Mouse (Mus musculus) adrenal gland, postnatal 14 days (tissue): ENCODE data around the gene Cars2. TPM values are rescaled to one million over a fixed set of nuclear protein-coding genes. Genes with fewer than 3 reads are reported as not detected.
A peak's percentile ranks its signal among the peaks of the same experiment; 100 is the strongest.
"Not testable (repeated sequence)": the region's sequence is repeated elsewhere in the genome, so short reads cannot be mapped to it uniquely, and the experiment has no call there.

Experiments used
- DNase-seq: peaks from one replicate; pipeline ENCODE4 v3.0.0; 2021; ENCODE audit warnings: mixed read lengths
- total RNA-seq: library from RNA; stranded (reverse); gene quantifications from 2 replicates; pipeline ENCODE4 v1.2.3, GENCODE M21; 2021

Cars2 gene
- total RNA-seq, 1 experiment from 2014 or later: 37.4 TPM

- no peak for DNase-seq
These were observed 75.2 kb downstream of the Cars2 start for GRCm38 (mm10) chr8:11475397-11475796.

GRCm38 (mm10) chr8:11473072-11473471 lies 77.5 kb downstream of the Cars2 start:
- peak; percentile 21 for DNase-seq

DNA sequence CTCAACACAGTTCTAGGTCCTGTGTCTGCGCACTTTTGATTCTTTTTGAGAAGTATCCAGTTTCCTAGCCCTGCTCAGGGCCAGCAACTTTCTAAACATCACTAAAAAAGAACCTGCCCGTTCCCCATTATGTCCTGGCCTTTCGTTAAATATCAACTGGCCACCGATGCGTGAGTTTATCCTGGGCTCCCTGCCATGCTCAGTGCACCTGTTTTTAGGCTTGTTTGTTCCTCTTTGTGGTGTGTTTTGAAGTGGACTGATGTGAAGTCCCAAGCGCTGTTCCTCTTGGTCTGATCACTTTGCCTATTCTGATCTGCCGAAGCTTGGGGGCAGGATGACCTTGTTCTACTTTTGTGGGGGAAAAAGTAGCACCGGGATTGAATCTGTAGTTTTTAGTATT lies 79.3 kb downstream of the Cars2 start:
- no peak for DNase-seq

- DNase-seq: no peak
These were observed 79.9 kb downstream of the Cars2 start for GRCm38 (mm10) chr8:11470694-11471093.

- DNase-seq: peak; percentile 48
These were observed 81.5 kb downstream of the Cars2 start for GRCm38 (mm10) chr8:11469095-11469494.

DNA sequence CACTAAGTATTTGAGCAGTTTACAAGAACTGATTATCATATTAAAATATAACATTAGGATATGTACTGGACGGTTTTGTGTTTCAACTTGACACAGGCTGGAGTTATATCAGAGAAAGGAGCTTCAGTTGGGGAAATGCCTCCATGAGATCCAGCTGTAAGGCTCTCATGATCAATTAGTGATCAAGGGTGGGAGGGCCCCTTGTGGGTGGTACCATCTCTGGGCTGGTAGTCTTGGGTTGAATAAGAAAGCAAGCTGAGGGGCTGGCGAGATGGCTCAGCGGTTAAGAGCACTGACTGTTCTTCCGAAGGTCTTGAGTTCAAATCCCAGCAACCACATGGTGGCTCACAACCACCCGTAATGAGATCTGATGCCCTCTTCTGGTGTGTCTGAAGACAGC lies 84.1 kb downstream of the Cars2 start:
- not testable (repeated sequence) for DNase-seq

DNA sequence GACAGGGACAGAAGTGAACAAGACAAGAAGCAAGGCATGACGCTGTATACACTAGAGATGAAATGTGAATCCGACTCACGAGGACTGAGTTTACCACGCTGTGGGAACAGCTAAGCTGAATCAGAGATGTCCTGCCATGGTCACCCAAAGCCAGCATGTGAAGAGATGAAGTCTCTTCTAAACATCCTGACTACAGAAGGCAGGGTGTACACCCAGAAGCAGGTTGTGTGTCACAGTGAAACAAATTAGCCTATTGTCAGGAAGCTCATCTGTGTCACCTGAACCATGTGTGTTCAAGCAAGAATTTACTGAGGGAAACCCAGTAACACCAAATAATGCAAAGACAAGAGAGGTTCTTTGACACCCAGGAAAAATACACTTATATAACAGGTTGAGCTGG lies 85.0 kb downstream of the Cars2 start:
- DNase-seq: no peak

- DNase-seq: no peak
These were observed 85.9 kb downstream of the Cars2 start for GRCm38 (mm10) chr8:11464707-11464964.

Other genes starting within 250 kb of the Cars2 start
- gene Col4a2, start 238.0 kb downstream of the Cars2 start, total RNA-seq: 341 and 356 TPM in 2 replicates
- gene Col4a1, start 238.0 kb downstream of the Cars2 start, total RNA-seq: 574 and 650 TPM in 2 replicates
- gene Rab20, start 72.1 kb downstream of the Cars2 start, total RNA-seq: 6.3 and 6.9 TPM in 2 replicates
- 61.8 and 67.6 TPM in 2 replicates for gene Naxd, start 53.3 kb downstream of the Cars2 start, total RNA-seq
- gene Ing1, start 4.8 kb upstream of the Cars2 start, total RNA-seq: 45.4 and 50.2 TPM in 2 replicates
- 57.2 and 61.8 TPM in 2 replicates for gene Ankrd10, start 85.0 kb upstream of the Cars2 start, total RNA-seq
- not detected in 2 replicates for gene 1700016D06Rik, start 150.3 kb upstream of the Cars2 start, total RNA-seq
- 54.4 and 64.5 TPM in 2 replicates for gene Arhgef7, start 176.9 kb upstream of the Cars2 start, total RNA-seq